Mouse (Mus musculus): ENCODE measurements around the gene Vps26a.
"Not testable (repeated sequence)": the region's sequence is repeated elsewhere in the genome, so short reads cannot be mapped to it uniquely, and the experiment has no call there.

Vps26a gene

GRCm38 (mm10) chr10:62500088-62500915 is 13.7 kb upstream of the Vps26a start:
- DNase-seq, result peak; percentile 20

GRCm38 (mm10) chr10:62491681-62492080 is 5.1 kb upstream of the Vps26a start:
- not testable (repeated sequence) for DNase-seq

GRCm38 (mm10) chr10:62488266-62488665 is 1.7 kb upstream of the Vps26a start:
- peak; percentile 51 for DNase-seq

GRCm38 (mm10) chr10:62485878-62486582 is 575 bp downstream of the Vps26a start:
- no peak for DNase-seq

GRCm38 (mm10) chr10:62481108-62481852 is 5.3 kb downstream of the Vps26a start:
- DNase-seq, result no peak

- DNase-seq, result no peak
These were observed 9.6 kb downstream of the Vps26a start for GRCm38 (mm10) chr10:62476980-62477379.

DNA sequence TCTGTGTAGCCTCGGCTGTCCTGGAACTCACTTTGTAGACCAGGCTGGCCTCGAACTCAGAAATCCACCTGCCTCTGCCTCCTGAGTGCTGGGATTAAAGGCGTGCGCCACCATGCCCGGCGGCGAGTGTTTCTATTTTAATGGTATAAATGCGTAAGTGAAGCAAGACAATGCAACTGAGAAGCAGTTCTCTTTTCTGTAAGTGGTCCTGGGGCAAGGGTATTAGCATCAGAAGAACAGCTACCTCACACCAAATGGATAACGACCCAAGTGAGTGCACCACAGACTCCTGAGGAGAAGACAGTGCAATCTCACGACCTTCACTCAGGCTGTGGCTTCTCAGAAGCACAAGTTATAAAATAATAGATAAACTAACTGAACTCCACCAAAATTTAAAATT is 11.7 kb downstream of the Vps26a start:
- no peak for DNase-seq

- no peak for DNase-seq
These were observed 15.5 kb downstream of the Vps26a start for GRCm38 (mm10) chr10:62471105-62471504.

DNA sequence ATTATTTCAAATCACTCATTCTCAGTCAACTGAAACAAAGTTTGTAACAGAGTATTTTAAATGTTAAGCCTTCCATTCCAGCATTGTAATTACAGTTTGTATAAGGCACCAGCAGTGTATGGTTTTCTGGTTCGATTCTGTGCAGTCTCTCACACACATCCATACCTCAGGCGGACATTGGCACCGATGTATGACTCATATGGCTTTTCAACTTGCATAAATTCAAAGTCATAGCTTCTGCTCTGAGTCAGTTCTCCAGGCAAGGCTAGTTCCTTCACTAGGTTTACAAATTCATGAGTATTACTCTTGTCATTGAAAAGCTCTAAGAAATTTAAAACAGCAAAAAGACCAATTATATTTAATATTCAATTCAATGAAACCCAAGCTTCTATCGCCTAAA is 16.9 kb downstream of the Vps26a start:
- no peak for DNase-seq

DNA sequence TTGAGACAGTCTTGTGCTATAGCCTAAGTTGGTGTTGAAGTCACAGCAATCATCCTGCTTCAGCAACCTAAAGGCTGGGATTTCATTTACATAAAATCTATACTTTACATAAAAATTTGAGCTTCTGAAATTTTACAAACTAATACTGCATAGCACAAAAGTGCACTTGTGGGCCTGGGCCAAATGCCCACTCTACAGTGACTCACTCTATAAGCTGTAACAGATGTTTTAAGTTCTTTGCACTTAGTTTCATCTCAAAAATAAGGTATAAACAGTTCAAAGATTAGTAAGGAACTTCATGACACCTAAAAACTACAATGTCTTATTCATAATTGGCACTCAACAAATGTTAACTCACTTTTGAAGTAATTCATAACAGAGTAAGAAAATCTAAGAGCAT is 25.3 kb downstream of the Vps26a start:
- no peak for DNase-seq

DNA sequence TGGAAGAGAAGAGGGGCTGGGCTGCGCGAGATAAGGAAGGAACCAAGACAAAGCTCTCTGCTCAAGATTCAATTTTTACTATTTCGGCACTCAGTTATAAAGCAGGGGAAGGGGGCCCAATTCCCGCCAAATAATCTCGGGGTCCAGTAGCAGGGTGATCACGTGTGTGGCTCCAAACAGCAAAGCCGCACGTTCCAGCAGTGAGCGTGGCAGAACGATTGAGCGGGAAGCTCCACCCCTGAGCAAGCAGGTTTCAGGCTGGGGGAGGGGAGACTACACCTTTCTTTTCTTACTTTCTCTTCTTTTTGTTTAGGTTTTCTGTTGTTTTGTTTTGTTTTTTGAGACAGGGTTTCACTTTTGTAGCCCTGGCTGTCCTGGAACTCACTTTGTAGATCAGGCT is 34.6 kb downstream of the Vps26a start:
- not testable (repeated sequence) for DNase-seq

GRCm38 (mm10) chr10:62450280-62450640 is 36.3 kb downstream of the Vps26a start:
- no peak for DNase-seq

- peak; percentile 88 for DNase-seq
These were observed 37.0 kb downstream of the Vps26a start, which contains the start of the genes 4930507D05Rik and Supv3l1 for GRCm38 (mm10) chr10:62449364-62450279. Gene 4930507D05Rik (plus strand): TSS chr10:62449489. Gene Supv3l1 (minus strand): TSS chr10:62449738.

DNA sequence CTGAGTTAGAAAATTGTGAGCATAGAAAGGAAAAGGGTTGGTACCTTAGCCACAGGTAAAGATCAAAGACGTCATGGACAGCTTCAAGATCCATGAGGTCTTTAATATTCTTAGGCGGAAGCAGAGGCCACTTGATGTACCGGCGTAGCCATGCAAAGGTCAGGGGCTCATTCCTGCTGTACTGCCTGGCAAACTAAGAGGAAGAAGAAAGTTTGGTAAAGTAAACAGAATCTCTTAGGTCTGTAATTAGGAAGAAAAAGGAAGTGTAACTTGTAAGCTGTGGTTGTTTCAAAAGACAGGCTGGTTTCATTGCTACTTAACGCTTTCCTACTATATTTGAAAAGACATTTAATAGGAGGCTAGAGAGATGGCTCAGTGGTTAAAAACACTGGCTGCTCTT is 56.2 kb downstream of the Vps26a start:
- DNase-seq, result no peak

- no peak for DNase-seq
These were observed 61.3 kb downstream of the Vps26a start for GRCm38 (mm10) chr10:62425081-62425871.

DNA sequence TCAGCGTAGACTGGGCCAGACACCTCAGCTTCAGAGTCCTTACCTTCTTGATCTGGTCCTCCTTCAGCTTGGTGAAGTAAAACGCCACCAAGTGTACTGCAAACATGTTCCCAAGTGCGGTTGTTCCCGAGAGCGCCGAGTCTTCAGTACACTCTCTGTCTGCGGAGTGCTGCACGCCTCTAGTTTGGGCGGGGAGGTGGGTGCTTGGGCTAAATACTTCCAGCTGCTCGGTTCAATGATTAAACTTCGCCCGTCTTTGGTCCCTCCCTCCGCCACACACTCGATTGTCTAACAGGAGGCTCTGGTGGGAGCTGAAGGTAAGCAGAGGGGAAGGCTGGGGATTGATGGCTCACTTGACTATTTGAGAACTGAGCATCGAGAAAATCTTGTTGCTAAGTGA is 64.3 kb downstream of the Vps26a start, which contains the start of gene Hkdc1:
Hkdc1 (minus strand) TSS at position 237 of the 400 bp plus-strand sequence.
- DNase-seq, result no peak

DNA sequence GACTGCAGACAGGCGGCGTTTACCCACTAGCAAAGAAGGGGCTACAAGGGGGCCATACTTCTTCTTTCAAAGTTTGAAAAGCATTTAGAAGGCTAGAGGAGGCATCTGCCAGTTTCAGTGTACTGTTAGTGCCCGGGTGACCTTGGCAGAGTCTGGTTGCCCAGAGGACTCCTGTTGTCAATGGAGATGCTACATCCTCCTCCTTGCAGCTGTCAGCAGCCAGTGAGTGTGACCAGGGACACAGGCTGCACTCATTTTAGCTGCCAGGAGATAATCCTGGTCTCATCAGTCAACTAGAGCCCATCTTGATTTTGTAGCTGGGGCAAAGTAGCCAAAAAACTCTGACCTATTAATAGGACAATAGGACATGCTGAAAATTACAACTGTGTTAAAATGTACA is 65.5 kb downstream of the Vps26a start:
- DNase-seq, result no peak

GRCm38 (mm10) chr10:62420399-62420798 is 66.2 kb downstream of the Vps26a start:
- DNase-seq, result no peak

DNA sequence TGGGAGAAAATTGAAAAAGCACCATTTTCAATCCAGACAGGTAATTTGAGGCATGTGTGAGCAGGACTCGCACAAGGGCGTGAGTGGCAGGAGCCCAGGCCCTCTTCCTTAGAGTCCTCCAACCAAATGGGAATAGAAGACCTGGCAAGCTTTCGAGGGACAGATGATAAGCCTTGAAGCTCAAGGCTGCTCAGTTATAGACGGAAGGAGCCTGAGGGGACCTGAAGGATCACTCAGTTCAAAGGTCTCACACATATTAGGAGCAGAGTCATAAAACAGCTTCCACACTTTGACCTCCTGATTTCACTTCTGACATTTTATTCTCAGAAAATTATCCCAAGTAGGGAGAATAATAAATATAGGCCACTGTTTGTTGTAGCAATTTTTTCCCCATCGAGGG is 67.2 kb downstream of the Vps26a start:
- DNase-seq, result no peak

DNA sequence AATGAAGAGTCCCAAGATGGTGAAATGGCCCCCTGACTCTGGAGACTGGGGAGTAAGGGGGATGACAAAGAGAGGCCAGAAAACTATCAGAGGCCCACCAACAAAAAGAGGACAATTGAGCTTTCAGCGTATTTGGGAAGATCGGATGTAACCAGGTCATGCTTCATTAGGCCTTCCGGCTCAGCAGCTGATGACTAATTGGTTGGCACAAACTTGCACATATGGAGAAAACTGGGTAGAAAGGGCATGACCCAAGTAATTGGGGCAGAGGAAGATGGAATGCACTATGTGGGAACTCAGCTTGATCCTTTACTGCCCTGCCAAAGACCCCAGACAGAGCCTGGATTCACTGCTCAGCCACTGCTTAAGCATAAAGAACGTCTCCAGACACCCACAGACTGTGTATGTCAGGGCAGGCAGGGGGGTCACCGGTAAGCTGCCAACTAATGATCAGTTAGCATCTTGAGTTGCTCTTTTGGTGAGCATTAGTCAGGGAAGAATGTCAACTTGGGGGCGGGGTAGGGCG is 67.7 kb downstream of the Vps26a start:
- DNase-seq, result no peak

GRCm38 (mm10) chr10:62413606-62413982 is 73.0 kb downstream of the Vps26a start:
- no peak for DNase-seq

Measured in cerebellum, adult 11-12 months (tissue).